Mouse (Mus musculus): ENCODE results near the gene Tcea3. TPM values are rescaled to one million over a fixed set of nuclear protein-coding genes. Genes with fewer than 3 reads are reported as not detected.
A peak's percentile ranks its signal among the peaks of the same experiment; 100 is the strongest.

The Tcea3 gene
- polyA plus RNA-seq, 1 experiment from 2014 or later = 54.9 TPM

DNA sequence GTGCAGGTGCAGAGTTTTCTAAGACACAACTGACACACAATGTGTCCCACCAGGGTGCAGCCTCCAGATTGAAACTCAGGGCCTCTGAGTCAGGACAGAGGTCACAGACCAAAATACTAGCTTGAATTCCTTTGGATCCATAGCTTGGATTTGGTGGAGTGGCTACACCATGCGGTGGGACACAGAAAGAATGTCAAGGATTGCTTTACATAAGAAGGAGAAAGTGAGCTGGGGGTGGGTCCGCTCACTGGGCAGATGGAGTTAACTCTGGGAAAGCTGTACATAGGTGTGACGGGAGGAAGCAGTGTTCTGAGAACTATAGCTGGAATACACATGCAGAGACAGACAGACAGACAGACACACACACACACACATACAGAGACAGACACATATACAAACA is 12.4 kb downstream of the Tcea3 start:
- Histone ChIP-seq H3K9ac (ENCODE audit: low read length) (no peak overlapping the region), H3K4me3 (ENCODE audit: low read length) (no peak overlapping the region), H3K9me3 (replicated peaks; ENCODE audit: control insufficient read depth, low read length) (no peaks in the 10 kb centered on the region), H3K4me1 (ENCODE audit: control insufficient read depth, insufficient read depth, low read length) (peaks cover 14% of the 10 kb centered on the region; the same call in 1 of the 2 replicates), H3K27me3 (ENCODE audit: control insufficient read depth, insufficient read depth, low read length) (no peaks in the 10 kb centered on the region), H3K4me2 (ENCODE audit: low read depth, low read length) (no peak overlapping the region), H3K36me3 (ENCODE audit: control insufficient read depth, insufficient read depth) (peaks cover 4% of the 10 kb centered on the region; the same call in 1 of the 2 replicates), H3K27ac (ENCODE audit: low read length) (peak overlapping the region; percentile 95)
- 59% methylated on average over 3 of the region's 3 CpGs for WGBS
- no peak for ATAC-seq (replicated peaks; ENCODE audit: extremely low read depth, insufficient read depth, low FRiP score)

GRCm38 (mm10) chr4:136260491-136261180 is 13.1 kb downstream of the Tcea3 start:
- Histone ChIP-seq H3K9me3 (replicated peaks; ENCODE audit: control insufficient read depth, low read length) (no peaks in the 10 kb centered on the region), H3K4me1 (ENCODE audit: control insufficient read depth, insufficient read depth, low read length) (peaks cover 14% of the 10 kb centered on the region; the same call in 1 of the 2 replicates), H3K4me3 (ENCODE audit: low read length) (no peak overlapping the region), H3K4me2 (ENCODE audit: low read depth, low read length) (peak overlapping the region; percentile 13; the same call in 1 of the 2 replicates), H3K27ac (ENCODE audit: low read length) (peak overlapping the region; percentile 95), H3K27me3 (ENCODE audit: control insufficient read depth, insufficient read depth, low read length) (no peaks in the 10 kb centered on the region), H3K36me3 (ENCODE audit: control insufficient read depth, insufficient read depth) (peaks cover 2% of the 10 kb centered on the region; the same call in 1 of the 2 replicates), H3K9ac (ENCODE audit: low read length) (peak overlapping the region; percentile 34; the same call in 1 of the 2 replicates)
- peak; percentile 84 for ATAC-seq (replicated peaks; ENCODE audit: extremely low read depth, insufficient read depth, low FRiP score)
- WGBS = 30% methylated on average over 10 of the region's 10 CpGs

DNA sequence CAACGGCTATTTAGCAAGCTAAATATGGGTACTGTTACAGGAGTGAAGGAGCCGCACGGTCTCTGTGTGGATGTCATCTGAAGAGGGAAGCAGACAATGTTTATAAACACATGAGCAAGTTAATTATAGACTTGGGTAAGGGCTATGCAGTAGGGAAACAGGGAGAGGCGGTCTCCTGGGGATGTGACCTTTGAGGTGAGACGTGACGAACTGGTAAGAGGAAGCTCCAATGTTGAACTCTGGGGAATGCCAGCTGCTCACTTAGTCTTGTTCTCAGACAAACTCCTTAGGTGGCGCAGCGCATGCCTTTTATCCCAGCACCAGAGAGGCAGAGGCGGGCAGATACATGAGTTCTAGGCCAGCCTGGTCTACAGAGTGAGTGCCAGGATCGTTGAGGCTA is 14.4 kb downstream of the Tcea3 start:
- Histone ChIP-seq H3K9ac (ENCODE audit: low read length) (no peak overlapping the region), H3K27ac (ENCODE audit: low read length) (peak overlapping the region; percentile 95), H3K4me3 (ENCODE audit: low read length) (no peak overlapping the region), H3K27me3 (ENCODE audit: control insufficient read depth, insufficient read depth, low read length) (no peaks in the 10 kb centered on the region), H3K4me1 (ENCODE audit: control insufficient read depth, insufficient read depth, low read length) (peaks cover 15% of the 10 kb centered on the region; the same call in 1 of the 2 replicates), H3K36me3 (ENCODE audit: control insufficient read depth, insufficient read depth) (no peaks in the 10 kb centered on the region), H3K4me2 (ENCODE audit: low read depth, low read length) (no peak overlapping the region), H3K9me3 (replicated peaks; ENCODE audit: control insufficient read depth, low read length) (no peaks in the 10 kb centered on the region)
- 45% methylated on average over 10 of the region's 10 CpGs for WGBS
- peak; percentile 69 for ATAC-seq (replicated peaks; ENCODE audit: extremely low read depth, insufficient read depth, low FRiP score)

DNA sequence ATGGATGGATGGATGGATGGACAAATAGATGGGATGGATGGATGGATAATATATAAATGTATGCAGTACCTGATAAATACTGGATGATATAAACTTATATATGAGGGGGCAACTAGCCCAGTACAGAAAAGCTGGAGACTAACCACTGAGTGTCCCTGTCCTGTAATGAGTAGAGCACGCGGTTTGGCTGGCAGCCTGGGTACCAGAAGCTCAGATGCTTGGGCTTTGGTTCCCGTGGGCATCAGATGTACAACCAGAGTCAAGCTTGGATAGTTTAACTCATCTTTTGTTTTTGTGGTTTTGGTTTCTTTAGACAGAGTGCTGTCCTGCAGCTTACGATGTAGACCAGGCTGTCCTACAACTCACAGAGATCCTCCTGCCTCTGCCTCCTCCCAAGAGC is 16.0 kb downstream of the Tcea3 start:
- no peak overlapping the region for H3K9ac ChIP-seq (ENCODE audit: low read length)
- WGBS = 92% methylated on average over 4 of the region's 4 CpGs
- no peaks in the 10 kb centered on the region for H3K27me3 ChIP-seq (ENCODE audit: control insufficient read depth, insufficient read depth, low read length)
- ATAC-seq (replicated peaks; ENCODE audit: extremely low read depth, insufficient read depth, low FRiP score) = no peak
- no peaks in the 10 kb centered on the region for H3K9me3 ChIP-seq (replicated peaks; ENCODE audit: control insufficient read depth, low read length)
- H3K4me2 ChIP-seq (ENCODE audit: low read depth, low read length) = no peak overlapping the region
- no peak overlapping the region for H3K4me3 ChIP-seq (ENCODE audit: low read length)
- H3K27ac ChIP-seq (ENCODE audit: low read length) = no peak overlapping the region
- H3K36me3 ChIP-seq (ENCODE audit: control insufficient read depth, insufficient read depth) = no peaks in the 10 kb centered on the region
- H3K4me1 ChIP-seq (ENCODE audit: control insufficient read depth, insufficient read depth, low read length) = peaks cover 17% of the 10 kb centered on the region; the same call in 1 of the 2 replicates

DNA sequence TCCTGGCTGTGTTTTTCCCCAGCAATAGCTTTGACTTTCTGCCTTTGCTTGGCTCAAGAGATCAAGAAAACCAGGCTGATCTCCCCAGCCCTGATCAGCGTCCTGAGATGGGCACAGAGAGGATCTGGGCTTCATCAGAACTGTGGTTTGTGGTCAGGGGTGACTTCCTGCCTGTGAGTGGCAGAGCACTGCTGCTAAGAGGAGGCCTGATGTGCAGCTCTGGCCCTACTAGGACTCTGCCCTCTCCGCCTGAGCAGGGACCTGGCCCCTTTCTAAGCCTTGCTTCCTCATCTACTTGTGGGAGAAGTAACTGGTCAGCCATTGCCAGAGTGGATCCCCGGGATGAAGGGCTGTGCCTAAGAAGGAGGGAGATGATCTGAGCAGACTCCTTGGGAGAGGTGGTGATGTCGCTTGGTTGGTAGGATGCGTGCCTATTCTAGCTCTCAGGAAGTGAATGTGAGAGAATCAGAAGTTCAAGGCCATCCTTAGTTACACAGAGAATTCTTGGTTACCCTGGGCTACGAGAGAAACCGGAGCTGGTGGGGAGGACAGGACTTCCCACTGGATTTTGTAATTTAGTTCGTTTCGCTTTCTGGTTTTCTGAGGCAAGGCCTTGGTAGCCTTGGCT is 19.3 kb downstream of the Tcea3 start:
- 77% methylated on average over 9 of the region's 9 CpGs for WGBS
- no peak for ATAC-seq (replicated peaks; ENCODE audit: extremely low read depth, insufficient read depth, low FRiP score)

GRCm38 (mm10) chr4:136268912-136269311 is 21.4 kb downstream of the Tcea3 start:
- Histone ChIP-seq H3K9me3 (replicated peaks; ENCODE audit: control insufficient read depth, low read length) (peaks cover 17% of the 10 kb centered on the region), H3K27me3 (ENCODE audit: control insufficient read depth, insufficient read depth, low read length) (no peaks in the 10 kb centered on the region), H3K27ac (ENCODE audit: low read length) (no peak overlapping the region), H3K4me3 (ENCODE audit: low read length) (no peak overlapping the region), H3K9ac (ENCODE audit: low read length) (no peak overlapping the region), H3K36me3 (ENCODE audit: control insufficient read depth, insufficient read depth) (peaks cover 17% of the 10 kb centered on the region), H3K4me2 (ENCODE audit: low read depth, low read length) (no peak overlapping the region), H3K4me1 (ENCODE audit: control insufficient read depth, insufficient read depth, low read length) (peaks cover 10% of the 10 kb centered on the region)
- 89% methylated on average over 1 of the region's 1 CpGs for WGBS
- no peak for ATAC-seq (replicated peaks; ENCODE audit: extremely low read depth, insufficient read depth, low FRiP score)

More for the DNA sequence above, 19.3 kb downstream of the Tcea3 start:
- no peaks in the 10 kb centered on the region for H3K27me3 ChIP-seq (ENCODE audit: control insufficient read depth, insufficient read depth, low read length)
- H3K9ac ChIP-seq (ENCODE audit: low read length) = no peak overlapping the region
- no peak overlapping the region for H3K4me2 ChIP-seq (ENCODE audit: low read depth, low read length)
- H3K36me3 ChIP-seq (ENCODE audit: control insufficient read depth, insufficient read depth) = no peaks in the 10 kb centered on the region
- no peak overlapping the region for H3K27ac ChIP-seq (ENCODE audit: low read length)
- no peaks in the 10 kb centered on the region for H3K9me3 ChIP-seq (replicated peaks; ENCODE audit: control insufficient read depth, low read length)
- no peak overlapping the region for H3K4me3 ChIP-seq (ENCODE audit: low read length)
- peaks cover 13% of the 10 kb centered on the region for H3K4me1 ChIP-seq (ENCODE audit: control insufficient read depth, insufficient read depth, low read length)

DNA sequence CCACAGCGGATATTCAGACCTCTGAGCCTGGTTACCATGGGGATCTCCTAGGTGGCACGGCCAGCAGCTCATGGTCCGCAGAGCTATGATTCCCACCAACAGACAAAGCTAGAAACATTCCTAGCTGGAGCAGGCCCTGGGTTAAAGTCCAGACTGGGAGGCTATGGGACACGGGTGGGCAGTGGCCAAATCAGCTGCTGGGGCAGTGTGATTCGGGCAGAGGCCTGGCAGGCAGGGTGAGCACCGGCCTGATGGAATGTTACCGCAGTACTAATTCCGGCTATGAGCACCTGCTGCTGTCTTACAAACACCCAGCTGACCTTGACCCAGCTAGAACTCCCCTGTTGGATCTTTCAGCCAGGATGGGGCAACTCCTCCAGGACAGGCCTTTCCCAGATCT is 23.1 kb downstream of the Tcea3 start:
- WGBS = 74% methylated on average over 8 of the region's 8 CpGs
- no peak overlapping the region for H3K9ac ChIP-seq (ENCODE audit: low read length)
- no peak for ATAC-seq (replicated peaks; ENCODE audit: extremely low read depth, insufficient read depth, low FRiP score)
- peaks cover 23% of the 10 kb centered on the region for H3K36me3 ChIP-seq (ENCODE audit: control insufficient read depth, insufficient read depth)
- H3K4me1 ChIP-seq (ENCODE audit: control insufficient read depth, insufficient read depth, low read length) = peaks cover 10% of the 10 kb centered on the region
- no peaks in the 10 kb centered on the region for H3K27me3 ChIP-seq (ENCODE audit: control insufficient read depth, insufficient read depth, low read length)
- no peak overlapping the region for H3K4me3 ChIP-seq (ENCODE audit: low read length)
- peaks cover 17% of the 10 kb centered on the region for H3K9me3 ChIP-seq (replicated peaks; ENCODE audit: control insufficient read depth, low read length)
- no peak overlapping the region for H3K4me2 ChIP-seq (ENCODE audit: low read depth, low read length)
- H3K27ac ChIP-seq (ENCODE audit: low read length) = no peak overlapping the region; the same call in 1 of the 2 replicates

GRCm38 (mm10) chr4:136281097-136281496 is 33.6 kb downstream of the Tcea3 start:
- no peak overlapping the region for H3K27ac ChIP-seq (ENCODE audit: low read length)
- H3K27me3 ChIP-seq (ENCODE audit: control insufficient read depth, insufficient read depth, low read length) = no peaks in the 10 kb centered on the region
- H3K4me2 ChIP-seq (ENCODE audit: low read depth, low read length) = no peak overlapping the region
- H3K4me1 ChIP-seq (ENCODE audit: control insufficient read depth, insufficient read depth, low read length) = peaks cover 26% of the 10 kb centered on the region
- H3K4me3 ChIP-seq (ENCODE audit: low read length) = no peak overlapping the region
- no peak for ATAC-seq (replicated peaks; ENCODE audit: extremely low read depth, insufficient read depth, low FRiP score)
- H3K36me3 ChIP-seq (ENCODE audit: control insufficient read depth, insufficient read depth) = no peaks in the 10 kb centered on the region
- 80% methylated on average over 8 of the region's 8 CpGs for whole genome bisulfite sequencing
- no peaks in the 10 kb centered on the region for H3K9me3 ChIP-seq (replicated peaks; ENCODE audit: control insufficient read depth, low read length)
- H3K9ac ChIP-seq (ENCODE audit: low read length) = 0 out of 2 replicates have a peak overlapping the region, but pooled peaks have one; percentile 26

- Histone ChIP-seq H3K9me3 (replicated peaks; ENCODE audit: control insufficient read depth, low read length) (no peaks in the 10 kb centered on the region), H3K9ac (ENCODE audit: low read length) (0 out of 2 replicates have a peak overlapping the region, but pooled peaks have one; percentile 26), H3K4me3 (ENCODE audit: low read length) (no peak overlapping the region), H3K27me3 (ENCODE audit: control insufficient read depth, insufficient read depth, low read length) (no peaks in the 10 kb centered on the region), H3K36me3 (ENCODE audit: control insufficient read depth, insufficient read depth) (no peaks in the 10 kb centered on the region), H3K4me1 (ENCODE audit: control insufficient read depth, insufficient read depth, low read length) (peaks cover 30% of the 10 kb centered on the region), H3K27ac (ENCODE audit: low read length) (no peak overlapping the region), H3K4me2 (ENCODE audit: low read depth, low read length) (no peak overlapping the region)
- no peak for ATAC-seq (replicated peaks; ENCODE audit: extremely low read depth, insufficient read depth, low FRiP score)
- 55% methylated on average over 9 of the region's 9 CpGs for WGBS
Measured at GRCm38 (mm10) chr4:136281611-136282010, 34.1 kb downstream of the Tcea3 start.

All from heart, embryonic 16.5 days (tissue).